Mouse (Mus musculus): ENCODE data around the gene Sytl3. TPM values are rescaled to one million over a fixed set of nuclear protein-coding genes. Genes with fewer than 3 reads are reported as not detected.
"Not testable (repeated sequence)": the region's sequence is repeated elsewhere in the genome, so short reads cannot be mapped to it uniquely, and the experiment has no call there.

The Sytl3 gene
- polyA plus RNA-seq, 1 experiment = 7.8 TPM

- Histone ChIP-seq H3K4me3 (replicated peaks; ENCODE audit: control insufficient read depth, low read depth, low read length) (no peak overlapping the region), H3K4me1 (ENCODE audit: control insufficient read depth, insufficient read depth, low read length) (no peaks in the 10 kb centered on the region), H3K27ac (ENCODE audit: control insufficient read depth, insufficient read depth, low read depth, low read length, poor library complexity) (no peak overlapping the region)
- TF ChIP-seq CTCF (IDR thresholded peaks at IDR 0.05; ENCODE audit: control insufficient read depth, insufficient read depth, low read length) = no peak
- TF ChIP-seq POLR2A (IDR thresholded peaks at IDR 0.05; ENCODE audit: borderline replicate concordance, control insufficient read depth, low read depth, low read length) = no peak
- WGBS = 86% methylated on average over 5 of the region's 5 CpGs
Measured at GRCm38 (mm10) chr17:6636861-6637260, 22.0 kb upstream of the Sytl3 start.

- WGBS = 82% methylated on average over 4 of the region's 4 CpGs
- H3K4me1 ChIP-seq (ENCODE audit: control insufficient read depth, insufficient read depth, low read length); H3K4me3 ChIP-seq (replicated peaks; ENCODE audit: control insufficient read depth, low read depth, low read length); H3K27ac ChIP-seq (ENCODE audit: control insufficient read depth, insufficient read depth, low read depth, low read length, poor library complexity): not testable (repeated sequence)
Measured at GRCm38 (mm10) chr17:6637434-6637833, 21.5 kb upstream of the Sytl3 start.

GRCm38 (mm10) chr17:6638444-6638843, 20.4 kb upstream of the Sytl3 start:
- not testable (repeated sequence) for H3K4me1 ChIP-seq (ENCODE audit: control insufficient read depth, insufficient read depth, low read length); H3K27ac ChIP-seq (ENCODE audit: control insufficient read depth, insufficient read depth, low read depth, low read length, poor library complexity); H3K4me3 ChIP-seq (replicated peaks; ENCODE audit: control insufficient read depth, low read depth, low read length)
- 20% methylated on average over 8 of the region's 8 CpGs for WGBS

GRCm38 (mm10) chr17:6639486-6639885, 19.4 kb upstream of the Sytl3 start:
- WGBS = 86% methylated on average over 18 of the region's 21 CpGs
- H3K27ac ChIP-seq (ENCODE audit: control insufficient read depth, insufficient read depth, low read depth, low read length, poor library complexity); H3K4me1 ChIP-seq (ENCODE audit: control insufficient read depth, insufficient read depth, low read length); H3K4me3 ChIP-seq (replicated peaks; ENCODE audit: control insufficient read depth, low read depth, low read length): not testable (repeated sequence)

GRCm38 (mm10) chr17:6640044-6640637, 18.8 kb upstream of the Sytl3 start:
- WGBS = 87% methylated on average over 10 of the region's 10 CpGs
- H3K4me3 ChIP-seq (replicated peaks; ENCODE audit: control insufficient read depth, low read depth, low read length); H3K4me1 ChIP-seq (ENCODE audit: control insufficient read depth, insufficient read depth, low read length); H3K27ac ChIP-seq (ENCODE audit: control insufficient read depth, insufficient read depth, low read depth, low read length, poor library complexity): not testable (repeated sequence)

GRCm38 (mm10) chr17:6640771-6641429, 18.0 kb upstream of the Sytl3 start:
- not testable (repeated sequence) for H3K4me3 ChIP-seq (replicated peaks; ENCODE audit: control insufficient read depth, low read depth, low read length); H3K4me1 ChIP-seq (ENCODE audit: control insufficient read depth, insufficient read depth, low read length); H3K27ac ChIP-seq (ENCODE audit: control insufficient read depth, insufficient read depth, low read depth, low read length, poor library complexity)
- 43% methylated on average over 14 of the region's 14 CpGs for WGBS

GRCm38 (mm10) chr17:6644210-6644609, 14.7 kb upstream of the Sytl3 start:
- H3K4me3 ChIP-seq (replicated peaks; ENCODE audit: control insufficient read depth, low read depth, low read length); H3K4me1 ChIP-seq (ENCODE audit: control insufficient read depth, insufficient read depth, low read length); H3K27ac ChIP-seq (ENCODE audit: control insufficient read depth, insufficient read depth, low read depth, low read length, poor library complexity): not testable (repeated sequence)
- WGBS = 85% methylated on average over 7 of the region's 9 CpGs

- not testable (repeated sequence) for H3K4me3 ChIP-seq (replicated peaks; ENCODE audit: control insufficient read depth, low read depth, low read length); H3K27ac ChIP-seq (ENCODE audit: control insufficient read depth, insufficient read depth, low read depth, low read length, poor library complexity); H3K4me1 ChIP-seq (ENCODE audit: control insufficient read depth, insufficient read depth, low read length)
- WGBS = 80% methylated on average over 4 of the region's 4 CpGs
Measured at GRCm38 (mm10) chr17:6644673-6645072, 14.2 kb upstream of the Sytl3 start.

- WGBS = 79% methylated on average over 4 of the region's 4 CpGs
- H3K4me1 ChIP-seq (ENCODE audit: control insufficient read depth, insufficient read depth, low read length); H3K4me3 ChIP-seq (replicated peaks; ENCODE audit: control insufficient read depth, low read depth, low read length); H3K27ac ChIP-seq (ENCODE audit: control insufficient read depth, insufficient read depth, low read depth, low read length, poor library complexity): not testable (repeated sequence)
Measured at GRCm38 (mm10) chr17:6645668-6646067, 13.2 kb upstream of the Sytl3 start.

- H3K4me1 ChIP-seq (ENCODE audit: control insufficient read depth, insufficient read depth, low read length); H3K4me3 ChIP-seq (replicated peaks; ENCODE audit: control insufficient read depth, low read depth, low read length); H3K27ac ChIP-seq (ENCODE audit: control insufficient read depth, insufficient read depth, low read depth, low read length, poor library complexity): not testable (repeated sequence)
- WGBS = 96% methylated on average over 8 of the region's 8 CpGs
Measured at GRCm38 (mm10) chr17:6646841-6647240, 12.1 kb upstream of the Sytl3 start.

GRCm38 (mm10) chr17:6647452-6647851, 11.4 kb upstream of the Sytl3 start:
- H3K4me3 ChIP-seq (replicated peaks; ENCODE audit: control insufficient read depth, low read depth, low read length); H3K27ac ChIP-seq (ENCODE audit: control insufficient read depth, insufficient read depth, low read depth, low read length, poor library complexity); H3K4me1 ChIP-seq (ENCODE audit: control insufficient read depth, insufficient read depth, low read length): not testable (repeated sequence)
- WGBS = 92% methylated on average over 3 of the region's 3 CpGs

GRCm38 (mm10) chr17:6650904-6651565, 7.9 kb upstream of the Sytl3 start:
- H3K4me3 ChIP-seq (replicated peaks; ENCODE audit: control insufficient read depth, low read depth, low read length); H3K27ac ChIP-seq (ENCODE audit: control insufficient read depth, insufficient read depth, low read depth, low read length, poor library complexity); H3K4me1 ChIP-seq (ENCODE audit: control insufficient read depth, insufficient read depth, low read length): not testable (repeated sequence)
- WGBS = 81% methylated on average over 7 of the region's 7 CpGs

- H3K27ac ChIP-seq (ENCODE audit: control insufficient read depth, insufficient read depth, low read depth, low read length, poor library complexity); H3K4me3 ChIP-seq (replicated peaks; ENCODE audit: control insufficient read depth, low read depth, low read length); H3K4me1 ChIP-seq (ENCODE audit: control insufficient read depth, insufficient read depth, low read length): not testable (repeated sequence)
- 84% methylated on average over 4 of the region's 5 CpGs for WGBS
Measured at GRCm38 (mm10) chr17:6653341-6653946, 5.4 kb upstream of the Sytl3 start.

All from bone marrow, adult 2 months (tissue).